Mouse (Mus musculus) embryonic facial prominence, embryonic 13.5 days (tissue): Measurements from ENCODE around the gene Tex2. TPM values are rescaled to one million over a fixed set of nuclear protein-coding genes. Genes with fewer than 3 reads are reported as not detected.

Experiments used
- ATAC-seq: fragments of 200-750 bp; cut with Nextera tagmentation; 2 replicates; pipeline ENCODE4 v1.8.0; 2017; ENCODE audit warnings: low read depth; ENCODE audit not compliant: insufficient number of reproducible peaks, insufficient read depth, low FRiP score, low TSS enrichment
- H3K27ac ChIP-seq: fragments of 300-500 bp; sonication (generic); 2 replicates; pipeline ENCODE4 v1.5.1; 2015; ENCODE audit warnings: moderate library complexity, mild to moderate bottlenecking, inconsistent platforms
- H3K27me3 ChIP-seq: fragments of 300-500 bp; sonication (generic); 2 replicates; pipeline ENCODE4 v1.6.1; 2015; ENCODE audit warnings: mild to moderate bottlenecking, inconsistent platforms
- H3K36me3 ChIP-seq: fragments of 300-500 bp; sonication (generic); 2 replicates; pipeline ENCODE4 v1.6.1; 2015; ENCODE audit warnings: mild to moderate bottlenecking, inconsistent platforms
- H3K4me1 ChIP-seq: fragments of 300-500 bp; sonication (generic); 2 replicates; pipeline ENCODE4 v1.6.1; 2015; ENCODE audit warnings: inconsistent platforms
- H3K4me2 ChIP-seq: fragments of 300-500 bp; sonication (generic); 2 replicates; pipeline ENCODE4 v1.6.1; 2015; ENCODE audit warnings: moderate library complexity, mild to moderate bottlenecking, inconsistent platforms
- H3K4me3 ChIP-seq: fragments of 300-500 bp; sonication (generic); 2 replicates; pipeline ENCODE4 v1.5.1; 2015; ENCODE audit warnings: mild to moderate bottlenecking, inconsistent platforms
- H3K9ac ChIP-seq: fragments of 300-500 bp; sonication (generic); 2 replicates; pipeline ENCODE4 v1.6.1; 2015; ENCODE audit warnings: mild to moderate bottlenecking, inconsistent platforms
- H3K9me3 ChIP-seq: fragments of 300-500 bp; sonication (generic); 2 replicates; pipeline ENCODE4 v1.6.1; 2016; ENCODE audit warnings: inconsistent platforms
- WGBS: fragments of 180-500 bp; shearing (Covaris S2); methylation state at CpG from one replicate; pipeline ENCODE4 v1.1.7; 2015; ENCODE audit warnings: mixed read lengths; 5-methylcytosine and 5-hydroxymethylcytosine counted together
- polyA plus RNA-seq: library from polyadenylated mRNA; unstranded; fragments of >200 nt; fragmentation: Nextera tagmentation; extraction: Ambion mirVana; gene quantifications from 2 replicates; pipeline ENCODE4 v1.2.1, GENCODE M21; 2015

Gene Tex2
- polyA plus RNA-seq, 1 experiment from 2014 or later, result 8.9 TPM

- no peaks in the 10 kb centered on the region for H3K9me3 ChIP-seq
- no peak overlapping the region for H3K27ac ChIP-seq
- H3K4me1 ChIP-seq, result peaks cover 13% of the 10 kb centered on the region
- no peak overlapping the region for H3K9ac ChIP-seq
- WGBS, result 66% methylated on average over 4 of the region's 4 CpGs
- no peaks in the 10 kb centered on the region for H3K27me3 ChIP-seq
- H3K36me3 ChIP-seq, result no peaks in the 10 kb centered on the region
- H3K4me3 ChIP-seq, result no peak overlapping the region
- ATAC-seq, result no peak
- no peak overlapping the region for H3K4me2 ChIP-seq
These were observed 2.3 kb upstream of the Tex2 start for GRCm38 (mm10) chr11:106615561-106615960.

GRCm38 (mm10) chr11:106614339-106614645 lies 1.1 kb upstream of the Tex2 start:
- Histone ChIP-seq H3K27ac (no peak overlapping the region), H3K4me2 (no peak overlapping the region), H3K9me3 (no peaks in the 10 kb centered on the region), H3K4me3 (no peak overlapping the region), H3K36me3 (no peaks in the 10 kb centered on the region), H3K9ac (no peak overlapping the region), H3K4me1 (peaks cover 20% of the 10 kb centered on the region), H3K27me3 (no peaks in the 10 kb centered on the region)
- no peak for ATAC-seq
- WGBS, result 79% methylated on average over 4 of the region's 4 CpGs

GRCm38 (mm10) chr11:106613638-106614338 lies 565 bp upstream of the Tex2 start:
- H3K27me3 ChIP-seq, result no peaks in the 10 kb centered on the region
- ATAC-seq, result no peak
- H3K4me1 ChIP-seq, result peaks cover 20% of the 10 kb centered on the region
- H3K9ac ChIP-seq, result peak overlapping the region; percentile 89
- H3K36me3 ChIP-seq, result no peaks in the 10 kb centered on the region
- H3K4me2 ChIP-seq, result peak overlapping the region; percentile 92
- WGBS, result 55% methylated on average over 15 of the region's 15 CpGs
- H3K4me3 ChIP-seq, result peak overlapping the region; percentile 97
- H3K27ac ChIP-seq, result no peak overlapping the region
- H3K9me3 ChIP-seq, result no peaks in the 10 kb centered on the region

GRCm38 (mm10) chr11:106612209-106612960 lies 838 bp downstream of the Tex2 start:
- peak overlapping the region; percentile 97 for H3K4me3 ChIP-seq
- no peaks in the 10 kb centered on the region for H3K36me3 ChIP-seq
- peak overlapping the region; percentile 72 for H3K27ac ChIP-seq
- under 1% methylated on average over 67 of the region's 67 CpGs for WGBS
- H3K9ac ChIP-seq, result peak overlapping the region; percentile 89
- peaks cover 21% of the 10 kb centered on the region for H3K4me1 ChIP-seq
- ATAC-seq, result no peak; the same call in none of the 2 replicates
- peak overlapping the region; percentile 92 for H3K4me2 ChIP-seq
- no peaks in the 10 kb centered on the region for H3K27me3 ChIP-seq
- H3K9me3 ChIP-seq, result no peaks in the 10 kb centered on the region

- ATAC-seq, result no peak
- H3K4me1 ChIP-seq, result peaks cover 36% of the 10 kb centered on the region
- H3K9ac ChIP-seq, result no peak overlapping the region
- H3K9me3 ChIP-seq, result no peaks in the 10 kb centered on the region
- no peak overlapping the region for H3K4me3 ChIP-seq
- H3K4me2 ChIP-seq, result no peak overlapping the region
- 62% methylated on average over 8 of the region's 8 CpGs for WGBS
- peaks cover 1% of the 10 kb centered on the region for H3K36me3 ChIP-seq
- H3K27ac ChIP-seq, result no peak overlapping the region
- H3K27me3 ChIP-seq, result no peaks in the 10 kb centered on the region
These were observed 3.5 kb downstream of the Tex2 start for GRCm38 (mm10) chr11:106609731-106610130.

GRCm38 (mm10) chr11:106607316-106607715 lies 5.9 kb downstream of the Tex2 start:
- Histone ChIP-seq H3K27ac (no peak overlapping the region), H3K4me1 (peaks cover 32% of the 10 kb centered on the region), H3K9me3 (0 out of 2 replicates have a peak, but pooled peaks cover 3% of the 10 kb centered on the region), H3K36me3 (peaks cover 5% of the 10 kb centered on the region), H3K27me3 (no peaks in the 10 kb centered on the region), H3K4me3 (no peak overlapping the region), H3K4me2 (no peak overlapping the region), H3K9ac (no peak overlapping the region)
- no peak for ATAC-seq
- 68% methylated on average over 6 of the region's 6 CpGs for WGBS

- Histone ChIP-seq H3K36me3 (peaks cover 5% of the 10 kb centered on the region), H3K4me1 (peaks cover 23% of the 10 kb centered on the region), H3K9me3 (0 out of 2 replicates have a peak, but pooled peaks cover 3% of the 10 kb centered on the region), H3K27me3 (no peaks in the 10 kb centered on the region), H3K4me3 (no peak overlapping the region), H3K4me2 (no peak overlapping the region), H3K27ac (no peak overlapping the region), H3K9ac (peak overlapping the region; percentile 6; the same call in 1 of the 2 replicates)
- WGBS, result 18% methylated on average over 5 of the region's 5 CpGs
- ATAC-seq, result 0 out of 2 replicates have a peak, but pooled peaks have one; percentile 32
These were observed 7.2 kb downstream of the Tex2 start for GRCm38 (mm10) chr11:106606042-106606441.

- ATAC-seq, result no peak
- no peak overlapping the region for H3K4me3 ChIP-seq
- no peak overlapping the region for H3K27ac ChIP-seq
- H3K9me3 ChIP-seq, result 0 out of 2 replicates have a peak, but pooled peaks cover 3% of the 10 kb centered on the region
- WGBS, result 85% methylated on average over 11 of the region's 11 CpGs
- peaks cover 16% of the 10 kb centered on the region for H3K4me1 ChIP-seq
- no peak overlapping the region for H3K4me2 ChIP-seq
- H3K36me3 ChIP-seq, result peaks cover 5% of the 10 kb centered on the region
- H3K9ac ChIP-seq, result no peak overlapping the region
- H3K27me3 ChIP-seq, result no peaks in the 10 kb centered on the region
These were observed 10.0 kb downstream of the Tex2 start for GRCm38 (mm10) chr11:106603230-106603629.

GRCm38 (mm10) chr11:106600124-106600523 lies 13.1 kb downstream of the Tex2 start:
- Histone ChIP-seq H3K27ac (no peak overlapping the region), H3K4me2 (no peak overlapping the region), H3K9me3 (0 out of 2 replicates have a peak, but pooled peaks cover 3% of the 10 kb centered on the region), H3K27me3 (no peaks in the 10 kb centered on the region), H3K36me3 (peaks cover 5% of the 10 kb centered on the region), H3K9ac (no peak overlapping the region), H3K4me3 (no peak overlapping the region), H3K4me1 (0 out of 2 replicates have a peak, but pooled peaks cover 4% of the 10 kb centered on the region)
- WGBS, result 79% methylated on average over 5 of the region's 5 CpGs
- no peak for ATAC-seq

GRCm38 (mm10) chr11:106599345-106599744 lies 13.9 kb downstream of the Tex2 start:
- Histone ChIP-seq H3K27me3 (no peaks in the 10 kb centered on the region), H3K9ac (no peak overlapping the region), H3K4me2 (no peak overlapping the region), H3K4me1 (0 out of 2 replicates have a peak, but pooled peaks cover 4% of the 10 kb centered on the region), H3K36me3 (peaks cover under 1% of the 10 kb centered on the region; the same call in 1 of the 2 replicates), H3K27ac (no peak overlapping the region), H3K4me3 (no peak overlapping the region), H3K9me3 (0 out of 2 replicates have a peak, but pooled peaks cover under 1% of the 10 kb centered on the region)
- no peak for ATAC-seq
- 60% methylated on average over 7 of the region's 7 CpGs for WGBS

GRCm38 (mm10) chr11:106598339-106598738 lies 14.9 kb downstream of the Tex2 start:
- Histone ChIP-seq H3K4me3 (no peak overlapping the region), H3K4me2 (no peak overlapping the region), H3K27ac (no peak overlapping the region), H3K4me1 (0 out of 2 replicates have a peak, but pooled peaks cover 4% of the 10 kb centered on the region), H3K36me3 (no peaks in the 10 kb centered on the region), H3K27me3 (no peaks in the 10 kb centered on the region), H3K9ac (no peak overlapping the region), H3K9me3 (no peaks in the 10 kb centered on the region)
- no peak for ATAC-seq
- 79% methylated on average over 6 of the region's 6 CpGs for WGBS
